Mouse (Mus musculus): Measurements from ENCODE around the gene Cdk8. TPM values are rescaled to one million over a fixed set of nuclear protein-coding genes. Genes with fewer than 3 reads are reported as not detected.

Gene Cdk8
- polyA plus RNA-seq, 1 experiment from 2014 or later: 41.5 TPM

GRCm38 (mm10) chr5:146274420-146275045 lies 43.5 kb downstream of the Cdk8 start:
- no peak for ATAC-seq (replicated peaks; ENCODE audit: low FRiP score)
- Histone ChIP-seq H3K4me1 (replicated peaks; ENCODE audit: control insufficient read depth, insufficient read depth, low read length) (no peaks in the 10 kb centered on the region), H3K27me3 (ENCODE audit: control insufficient read depth, insufficient read depth, low read length) (no peaks in the 10 kb centered on the region), H3K9ac (ENCODE audit: low read length) (no peak overlapping the region), H3K36me3 (ENCODE audit: control insufficient read depth, insufficient read depth, low read length) (no peaks in the 10 kb centered on the region), H3K27ac (ENCODE audit: low read depth, low read length) (no peak overlapping the region), H3K4me2 (ENCODE audit: low read depth, low read length, severe bottlenecking) (no peak overlapping the region), H3K4me3 (ENCODE audit: low read depth, low read length) (no peak overlapping the region), H3K9me3 (ENCODE audit: control insufficient read depth, low read length) (no peaks in the 10 kb centered on the region)
- no peak for DNase-seq (ENCODE audit: low spot score)
- WGBS: 94% methylated on average over 4 of the region's 4 CpGs

- DNase-seq (ENCODE audit: low spot score) (no peak), ATAC-seq (replicated peaks; ENCODE audit: low FRiP score) (no peak)
- no peak overlapping the region for H3K27ac ChIP-seq (ENCODE audit: low read depth, low read length)
- no peak overlapping the region for H3K4me2 ChIP-seq (ENCODE audit: low read depth, low read length, severe bottlenecking)
- no peak overlapping the region for H3K4me3 ChIP-seq (ENCODE audit: low read depth, low read length)
- H3K9me3 ChIP-seq (ENCODE audit: control insufficient read depth, low read length): no peaks in the 10 kb centered on the region
- H3K9ac ChIP-seq (ENCODE audit: low read length): no peak overlapping the region
- H3K27me3 ChIP-seq (ENCODE audit: control insufficient read depth, insufficient read depth, low read length): no peaks in the 10 kb centered on the region
- H3K4me1 ChIP-seq (replicated peaks; ENCODE audit: control insufficient read depth, insufficient read depth, low read length): no peaks in the 10 kb centered on the region
- no peaks in the 10 kb centered on the region for H3K36me3 ChIP-seq (ENCODE audit: control insufficient read depth, insufficient read depth, low read length)
- WGBS: 93% methylated on average over 4 of the region's 4 CpGs
Measured at GRCm38 (mm10) chr5:146277513-146277912, 46.5 kb downstream of the Cdk8 start.

- H3K27ac ChIP-seq (ENCODE audit: low read depth, low read length): no peak overlapping the region
- no peak overlapping the region for H3K4me2 ChIP-seq (ENCODE audit: low read depth, low read length, severe bottlenecking)
- DNase-seq (ENCODE audit: low spot score): no peak
- no peaks in the 10 kb centered on the region for H3K9me3 ChIP-seq (ENCODE audit: control insufficient read depth, low read length)
- ATAC-seq (replicated peaks; ENCODE audit: low FRiP score): no peak
- H3K4me3 ChIP-seq (ENCODE audit: low read depth, low read length): no peak overlapping the region
- no peaks in the 10 kb centered on the region for H3K4me1 ChIP-seq (replicated peaks; ENCODE audit: control insufficient read depth, insufficient read depth, low read length)
- no peak overlapping the region for H3K9ac ChIP-seq (ENCODE audit: low read length)
- H3K27me3 ChIP-seq (ENCODE audit: control insufficient read depth, insufficient read depth, low read length): no peaks in the 10 kb centered on the region
- H3K36me3 ChIP-seq (ENCODE audit: control insufficient read depth, insufficient read depth, low read length): no peaks in the 10 kb centered on the region
Measured at GRCm38 (mm10) chr5:146280012-146280411, 49.0 kb downstream of the Cdk8 start.

DNA sequence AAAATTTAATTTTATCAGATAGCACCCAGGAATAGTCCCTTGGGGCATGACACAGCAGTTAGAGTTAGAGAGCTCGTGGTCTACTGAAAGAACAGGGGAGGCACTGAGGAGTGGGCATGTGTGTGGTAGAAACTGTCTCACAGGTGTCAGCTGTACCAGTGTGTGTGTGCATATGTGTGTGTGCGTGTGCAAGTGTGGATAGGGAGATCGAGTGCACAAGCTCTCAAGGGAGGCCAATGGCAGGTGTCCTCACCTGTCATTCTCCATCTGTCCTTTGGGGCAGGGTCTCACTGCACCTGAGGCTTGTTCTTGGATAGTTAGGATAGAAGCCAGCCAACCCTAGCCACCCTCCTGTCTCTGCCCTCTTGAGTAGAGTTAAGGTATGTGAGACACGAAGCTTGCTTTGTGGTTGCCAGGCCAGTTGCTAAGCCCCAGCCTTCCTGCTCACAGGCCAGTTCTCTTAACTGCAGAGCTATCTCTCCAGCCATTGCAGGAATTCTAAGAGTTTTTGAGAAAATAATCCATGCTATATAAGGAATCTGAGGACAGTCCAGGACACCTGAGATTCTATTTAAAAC lies 50.3 kb downstream of the Cdk8 start:
- no peak for ATAC-seq (replicated peaks; ENCODE audit: low FRiP score)
- no peaks in the 10 kb centered on the region for H3K27me3 ChIP-seq (ENCODE audit: control insufficient read depth, insufficient read depth, low read length)

DNA sequence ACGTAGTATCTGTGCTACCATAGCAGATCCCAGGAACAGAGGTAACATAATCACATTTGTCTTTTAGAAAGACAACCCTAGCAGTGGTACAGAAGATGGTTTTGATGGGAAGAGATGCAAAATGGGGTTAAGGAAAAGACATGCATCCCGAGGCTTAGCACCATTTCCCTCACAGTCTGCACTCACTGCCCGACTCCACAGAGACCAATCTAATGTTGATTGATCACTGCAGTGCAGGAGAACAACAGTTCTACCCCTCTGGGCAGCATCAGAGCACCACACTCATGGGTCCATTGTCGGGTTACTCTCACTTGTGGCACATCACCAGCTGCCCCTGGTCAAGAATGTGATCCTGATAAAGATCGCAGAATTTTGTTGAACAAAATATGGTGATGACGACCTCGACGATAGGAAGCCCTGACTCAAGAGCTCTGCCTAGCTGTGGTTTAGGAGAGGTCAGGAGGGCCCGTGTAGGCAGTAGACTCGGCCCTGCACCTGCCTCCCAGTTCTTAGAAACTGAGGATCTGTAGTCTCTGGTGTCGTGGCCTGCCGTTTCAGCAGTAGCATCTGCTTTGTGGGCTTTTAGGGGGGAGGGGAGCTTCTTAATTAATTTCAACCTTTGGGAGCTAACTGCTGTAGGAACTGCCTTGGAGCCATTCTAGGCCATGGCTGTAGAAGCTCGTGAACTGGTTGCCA lies 51.0 kb downstream of the Cdk8 start:
- no peak overlapping the region for H3K9ac ChIP-seq (ENCODE audit: low read length)
- H3K4me2 ChIP-seq (ENCODE audit: low read depth, low read length, severe bottlenecking): no peak overlapping the region
- no peaks in the 10 kb centered on the region for H3K9me3 ChIP-seq (ENCODE audit: control insufficient read depth, low read length)
- 84% methylated on average over 13 of the region's 13 CpGs for WGBS
- ATAC-seq (replicated peaks; ENCODE audit: low FRiP score): no peak
- H3K36me3 ChIP-seq (ENCODE audit: control insufficient read depth, insufficient read depth, low read length): no peaks in the 10 kb centered on the region; the same call in 1 of the 2 replicates
- no peak for DNase-seq (ENCODE audit: low spot score)
- no peak overlapping the region for H3K27ac ChIP-seq (ENCODE audit: low read depth, low read length)
- H3K27me3 ChIP-seq (ENCODE audit: control insufficient read depth, insufficient read depth, low read length): no peaks in the 10 kb centered on the region
- H3K4me1 ChIP-seq (replicated peaks; ENCODE audit: control insufficient read depth, insufficient read depth, low read length): no peaks in the 10 kb centered on the region
- H3K4me3 ChIP-seq (ENCODE audit: low read depth, low read length): no peak overlapping the region

More for the DNA sequence above, 50.3 kb downstream of the Cdk8 start:
- 88% methylated on average over 4 of the region's 4 CpGs for WGBS
- Histone ChIP-seq H3K4me2 (ENCODE audit: low read depth, low read length, severe bottlenecking) (no peak overlapping the region), H3K4me3 (ENCODE audit: low read depth, low read length) (no peak overlapping the region), H3K36me3 (ENCODE audit: control insufficient read depth, insufficient read depth, low read length) (no peaks in the 10 kb centered on the region), H3K4me1 (replicated peaks; ENCODE audit: control insufficient read depth, insufficient read depth, low read length) (no peaks in the 10 kb centered on the region), H3K9me3 (ENCODE audit: control insufficient read depth, low read length) (no peaks in the 10 kb centered on the region), H3K27ac (ENCODE audit: low read depth, low read length) (no peak overlapping the region), H3K9ac (ENCODE audit: low read length) (no peak overlapping the region)
- DNase-seq (ENCODE audit: low spot score): no peak

DNA sequence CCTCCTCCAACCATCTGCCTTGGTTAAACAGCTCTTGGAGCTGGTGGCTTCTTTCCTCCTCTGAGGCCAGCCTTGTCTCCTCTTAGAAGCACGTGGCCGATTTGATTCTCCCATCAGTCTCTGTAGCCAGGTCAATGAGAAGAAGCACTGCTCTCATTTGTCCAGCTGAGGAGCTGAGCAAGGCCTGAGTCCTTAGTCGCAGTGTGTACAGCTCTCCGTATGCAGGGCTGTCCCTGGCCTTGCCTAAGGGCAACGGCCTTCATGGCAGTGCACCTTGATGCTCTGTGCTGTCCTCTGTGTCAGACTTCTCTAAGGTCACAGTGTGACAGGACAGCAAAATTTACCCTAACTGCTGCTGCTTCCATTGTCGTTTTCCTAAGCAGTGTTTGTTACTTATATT lies 52.9 kb downstream of the Cdk8 start:
- Histone ChIP-seq H3K4me3 (ENCODE audit: low read depth, low read length) (no peak overlapping the region), H3K4me2 (ENCODE audit: low read depth, low read length, severe bottlenecking) (no peak overlapping the region), H3K4me1 (replicated peaks; ENCODE audit: control insufficient read depth, insufficient read depth, low read length) (no peaks in the 10 kb centered on the region), H3K9me3 (ENCODE audit: control insufficient read depth, low read length) (no peaks in the 10 kb centered on the region), H3K36me3 (ENCODE audit: control insufficient read depth, insufficient read depth, low read length) (no peaks in the 10 kb centered on the region; the same call in 1 of the 2 replicates), H3K27me3 (ENCODE audit: control insufficient read depth, insufficient read depth, low read length) (no peaks in the 10 kb centered on the region), H3K27ac (ENCODE audit: low read depth, low read length) (no peak overlapping the region), H3K9ac (ENCODE audit: low read length) (no peak overlapping the region)
- DNase-seq (ENCODE audit: low spot score) (no peak), ATAC-seq (replicated peaks; ENCODE audit: low FRiP score) (no peak)
- 94% methylated on average over 6 of the region's 6 CpGs for WGBS

DNA sequence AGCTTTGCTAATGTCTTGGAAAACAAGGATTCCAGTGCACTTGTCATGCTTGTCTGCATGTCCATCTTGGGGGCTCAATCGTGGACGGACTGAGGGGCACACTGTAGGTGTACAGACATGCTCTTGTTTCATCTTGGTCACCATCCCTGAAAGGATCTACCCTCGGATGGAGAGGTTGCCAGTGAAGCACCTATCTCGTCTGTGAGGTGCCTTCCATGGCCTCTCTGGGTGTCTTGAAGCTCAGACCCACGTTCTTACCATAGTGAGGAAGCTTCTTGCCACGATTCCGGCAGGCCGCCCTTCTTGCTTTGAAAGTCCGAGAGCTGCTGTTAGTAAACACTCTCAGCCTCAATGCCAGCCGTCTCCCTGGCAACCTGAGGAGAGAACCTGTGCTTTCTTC lies 56.4 kb downstream of the Cdk8 start:
- Histone ChIP-seq H3K4me1 (replicated peaks; ENCODE audit: control insufficient read depth, insufficient read depth, low read length) (no peaks in the 10 kb centered on the region), H3K9ac (ENCODE audit: low read length) (no peak overlapping the region), H3K27ac (ENCODE audit: low read depth, low read length) (no peak overlapping the region), H3K36me3 (ENCODE audit: control insufficient read depth, insufficient read depth, low read length) (no peaks in the 10 kb centered on the region; the same call in 1 of the 2 replicates), H3K9me3 (ENCODE audit: control insufficient read depth, low read length) (no peaks in the 10 kb centered on the region), H3K27me3 (ENCODE audit: control insufficient read depth, insufficient read depth, low read length) (no peaks in the 10 kb centered on the region), H3K4me3 (ENCODE audit: low read depth, low read length) (no peak overlapping the region), H3K4me2 (ENCODE audit: low read depth, low read length, severe bottlenecking) (no peak overlapping the region)
- 89% methylated on average over 10 of the region's 10 CpGs for WGBS
- ATAC-seq (replicated peaks; ENCODE audit: low FRiP score) (no peak), DNase-seq (ENCODE audit: low spot score) (no peak)

DNA sequence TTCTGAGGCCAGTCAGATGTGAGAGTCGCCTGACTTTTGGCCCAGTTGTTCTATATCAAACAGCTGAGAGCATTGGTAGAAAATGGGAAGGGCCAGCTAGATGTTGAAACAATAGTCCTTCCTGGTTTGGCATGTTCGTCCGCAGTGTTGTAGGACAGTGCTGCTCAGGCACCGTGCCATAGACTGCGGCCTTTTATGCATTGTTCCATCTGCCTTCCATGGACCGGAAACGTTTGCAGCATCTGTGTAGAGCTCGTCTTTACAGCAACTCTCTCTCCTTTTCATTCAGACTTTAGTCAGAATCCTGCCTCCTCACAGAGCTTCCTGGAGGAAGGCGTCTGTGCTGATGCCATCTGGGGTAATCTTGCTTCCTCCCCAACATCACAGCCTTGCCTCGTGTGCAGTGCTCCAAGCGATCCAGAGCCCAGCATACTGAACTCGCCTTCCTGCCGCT lies 57.0 kb downstream of the Cdk8 start:
- no peaks in the 10 kb centered on the region for H3K4me1 ChIP-seq (replicated peaks; ENCODE audit: control insufficient read depth, insufficient read depth, low read length)
- H3K27me3 ChIP-seq (ENCODE audit: control insufficient read depth, insufficient read depth, low read length): no peaks in the 10 kb centered on the region
- no peaks in the 10 kb centered on the region for H3K9me3 ChIP-seq (ENCODE audit: control insufficient read depth, low read length)
- H3K9ac ChIP-seq (ENCODE audit: low read length): no peak overlapping the region
- WGBS: 92% methylated on average over 13 of the region's 13 CpGs
- H3K27ac ChIP-seq (ENCODE audit: low read depth, low read length): no peak overlapping the region
- H3K4me3 ChIP-seq (ENCODE audit: low read depth, low read length): no peak overlapping the region
- H3K36me3 ChIP-seq (ENCODE audit: control insufficient read depth, insufficient read depth, low read length): no peaks in the 10 kb centered on the region; the same call in 1 of the 2 replicates
- DNase-seq (ENCODE audit: low spot score) (no peak), ATAC-seq (replicated peaks; ENCODE audit: low FRiP score) (no peak)
- H3K4me2 ChIP-seq (ENCODE audit: low read depth, low read length, severe bottlenecking): no peak overlapping the region

Measured in forebrain, embryonic 11.5 days (tissue).